22 mouse cellular contexts compared by ENCODE assay signal in genomic region chr10:76763016-76763415, GRCm38 (mm10). TPM values are rescaled to one million over a fixed set of nuclear protein-coding genes. Genes with fewer than 3 reads are reported as not detected.
DNase-seq lines count a peak whose midpoint lies in the region; ATAC-seq and TF ChIP-seq lines count a peak whose summit lies in the region.
"Had no signal": no experiment of that assay in that cellular context is flagged by ENCODE, and none has a peak within 500 bp of the region (broad histone marks: within the 10 kb centered on the region; RNA-seq: fewer than 3 reads in every experiment).

No protein-coding gene starts in this region.

- no peaks in the 10 kb centered on the region for H3K36me3 ChIP-seq in forebrain, embryonic 11.5 days (ENCODE audit: control insufficient read depth, insufficient read depth, low read length)
- peaks cover 27% of the 10 kb centered on the region for H3K36me3 ChIP-seq in forebrain, embryonic 13.5 days (ENCODE audit: poor library complexity, severe bottlenecking)
- peaks cover 11% of the 10 kb centered on the region for H3K36me3 ChIP-seq in neural tube, embryonic 15.5 days
- H3K36me3 ChIP-seq: G1E had no signal

- H3K4me2 ChIP-seq in forebrain, embryonic 11.5 days (ENCODE audit: low read depth, low read length, severe bottlenecking), result no peak overlapping the region
- H3K4me2 ChIP-seq in forebrain, embryonic 13.5 days, result no peak overlapping the region
- H3K4me2 ChIP-seq in neural tube, embryonic 15.5 days, result no peak overlapping the region
- H3K4me2 ChIP-seq: embryonic facial prominence, embryonic 13.5 days; hindbrain, embryonic 14.5 days had no signal

- no peaks in the 10 kb centered on the region for H3K27me3 ChIP-seq in forebrain, embryonic 11.5 days (ENCODE audit: control insufficient read depth, insufficient read depth, low read length)
- no peaks in the 10 kb centered on the region for H3K27me3 ChIP-seq in forebrain, embryonic 13.5 days
- H3K27me3 ChIP-seq in neural tube, embryonic 15.5 days (replicated peaks), result no peaks in the 10 kb centered on the region
- H3K27me3 ChIP-seq: embryonic facial prominence, embryonic 13.5 days had no signal

- no peak for TF ChIP-seq CTCF in layer of hippocampus, adult 2 months (conservative IDR thresholded peaks at IDR 0.05)

- H3K4me3 ChIP-seq in forebrain, embryonic 11.5 days (ENCODE audit: low read depth, low read length), result no peak overlapping the region
- H3K4me3 ChIP-seq in forebrain, embryonic 13.5 days, result no peak overlapping the region
- H3K4me3 ChIP-seq in layer of hippocampus, adult 2 months, result no peak overlapping the region
- no peak overlapping the region for H3K4me3 ChIP-seq in neural tube, embryonic 15.5 days (replicated peaks)
- H3K4me3 ChIP-seq: embryonic facial prominence, embryonic 13.5 days; gastrocnemius, adult 2 months; hindbrain, embryonic 10.5 days had no signal

- 92% methylated on average over 12 of the region's 12 CpGs for WGBS in forebrain, embryonic 11.5 days
- 96% methylated on average over 12 of the region's 12 CpGs for WGBS in forebrain, embryonic 13.5 days
- WGBS in neural tube, embryonic 15.5 days, result 94% methylated on average over 12 of the region's 12 CpGs

- H3K4me1 ChIP-seq in forebrain, embryonic 11.5 days (replicated peaks; ENCODE audit: control insufficient read depth, insufficient read depth, low read length), result no peaks in the 10 kb centered on the region
- H3K4me1 ChIP-seq in forebrain, embryonic 13.5 days, result no peaks in the 10 kb centered on the region
- H3K4me1 ChIP-seq in neural tube, embryonic 15.5 days, result no peaks in the 10 kb centered on the region
- H3K4me1 ChIP-seq: embryonic facial prominence, embryonic 13.5 days; hindbrain, embryonic 10.5 days had no signal

- DNase-seq in forebrain, embryonic 11.5 days (ENCODE audit: low spot score), result peak; percentile 24
- no peak for DNase-seq in layer of hippocampus, adult 2 months (ENCODE audit: low spot score in 2 of 2)
- DNase-seq in layer of hippocampus, adult 9-10 months (ENCODE audit: low spot score), result no peak
- peak; percentile 8 for DNase-seq in neural tube, embryonic 10.5 days (ENCODE audit: extremely low spot score, low spot score)
- peak; percentile 9 to 47 for DNase-seq in urinary bladder, postnatal 4 days (ENCODE audit: low spot score in 2 of 2)
- DNase-seq in urinary bladder, adult 18-20 months (ENCODE audit: low spot score in 2 of 2), result no peak
- DNase-seq: adrenal gland, adult 8-10 months; B cell, adult 2 months; cerebellum, adult 18-20 months; cerebellum, adult 9-11 months; cerebellum, postnatal 36 days; gastrocnemius, adult 2 months; gastrocnemius, postnatal 25 days had no signal

- H3K9ac ChIP-seq in forebrain, embryonic 11.5 days (ENCODE audit: low read length), result no peak overlapping the region
- H3K9ac ChIP-seq in forebrain, embryonic 13.5 days, result no peak overlapping the region
- H3K9ac ChIP-seq in neural tube, embryonic 15.5 days (replicated peaks), result no peak overlapping the region
- H3K9ac ChIP-seq: embryonic facial prominence, embryonic 13.5 days; hindbrain, embryonic 14.5 days had no signal

- ATAC-seq in forebrain, embryonic 11.5 days (replicated peaks; ENCODE audit: low FRiP score), result no peak
- no peak for ATAC-seq in forebrain, embryonic 13.5 days
- ATAC-seq in neural tube, embryonic 15.5 days (ENCODE audit: low FRiP score), result no peak
- ATAC-seq: CD4-positive, CD25-positive, alpha-beta regulatory T cell, adult 4 months; forebrain, embryonic 14.5 days had no signal

- no peak overlapping the region for H3K27ac ChIP-seq in forebrain, embryonic 11.5 days (ENCODE audit: low read depth, low read length)
- H3K27ac ChIP-seq in forebrain, embryonic 13.5 days, result no peak overlapping the region
- peak overlapping the region; percentile 53; the same call in 1 of the 2 replicates for H3K27ac ChIP-seq in layer of hippocampus, adult 2 months
- H3K27ac ChIP-seq in neural tube, embryonic 15.5 days (replicated peaks), result no peak overlapping the region
- H3K27ac ChIP-seq: embryonic facial prominence, embryonic 13.5 days; gastrocnemius, adult 2 months; hindbrain, embryonic 10.5 days; hindbrain, embryonic 14.5 days had no signal

- no peaks in the 10 kb centered on the region for H3K9me3 ChIP-seq in forebrain, embryonic 11.5 days (ENCODE audit: control insufficient read depth, low read length)
- H3K9me3 ChIP-seq in forebrain, embryonic 13.5 days (replicated peaks), result no peaks in the 10 kb centered on the region
- no peaks in the 10 kb centered on the region for H3K9me3 ChIP-seq in neural tube, embryonic 15.5 days (replicated peaks)
- H3K9me3 ChIP-seq: embryonic facial prominence, embryonic 13.5 days; G1E; hindbrain, embryonic 10.5 days had no signal

RNA-seq across cellular contexts. Expression of gene Col6a1, which starts 37.0 kb away (rescaled TPM):
- 8.6 and 11.3 TPM in 2 replicates for polyA plus RNA-seq in forebrain, embryonic 11.5 days (2014; fragmentation: Nextera tagmentation; extraction: Ambion mirVana)
- polyA plus RNA-seq in forebrain, embryonic 13.5 days (2015; fragmentation: Nextera tagmentation; extraction: Ambion mirVana), result 4.4 and 5.9 TPM in 2 replicates
- 10 to 100 TPM; 19.6 to 23.2 TPM for total RNA-seq in layer of hippocampus, adult 2 months (2021)
- 34.3 and 67.0 TPM in 2 replicates for polyA plus RNA-seq in neural tube, embryonic 15.5 days (2015; fragmentation: Nextera tagmentation; extraction: Ambion mirVana)
- total RNA-seq: granulocyte monocyte progenitor cell, adult 5-6 weeks had no signal
- polyA plus RNA-seq: CD4-positive, CD25-positive, alpha-beta regulatory T cell, adult 4 months; G1E had no signal

Comparison
In these comparisons a context has a peak if more than half of its experiments do, and no peak if none do; other contexts are left out.
1. DNase-seq: peak in forebrain, embryonic 11.5 days (single experiment), neural tube, embryonic 10.5 days (single experiment) and urinary bladder, postnatal 4 days (2 of 2); none in layer of hippocampus, adult 2 months (0 of 2), layer of hippocampus, adult 9-10 months (single experiment) and urinary bladder, adult 18-20 months (0 of 2).